ENCODE assay signal across 8 mouse cellular contexts in the genomic region with DNA sequence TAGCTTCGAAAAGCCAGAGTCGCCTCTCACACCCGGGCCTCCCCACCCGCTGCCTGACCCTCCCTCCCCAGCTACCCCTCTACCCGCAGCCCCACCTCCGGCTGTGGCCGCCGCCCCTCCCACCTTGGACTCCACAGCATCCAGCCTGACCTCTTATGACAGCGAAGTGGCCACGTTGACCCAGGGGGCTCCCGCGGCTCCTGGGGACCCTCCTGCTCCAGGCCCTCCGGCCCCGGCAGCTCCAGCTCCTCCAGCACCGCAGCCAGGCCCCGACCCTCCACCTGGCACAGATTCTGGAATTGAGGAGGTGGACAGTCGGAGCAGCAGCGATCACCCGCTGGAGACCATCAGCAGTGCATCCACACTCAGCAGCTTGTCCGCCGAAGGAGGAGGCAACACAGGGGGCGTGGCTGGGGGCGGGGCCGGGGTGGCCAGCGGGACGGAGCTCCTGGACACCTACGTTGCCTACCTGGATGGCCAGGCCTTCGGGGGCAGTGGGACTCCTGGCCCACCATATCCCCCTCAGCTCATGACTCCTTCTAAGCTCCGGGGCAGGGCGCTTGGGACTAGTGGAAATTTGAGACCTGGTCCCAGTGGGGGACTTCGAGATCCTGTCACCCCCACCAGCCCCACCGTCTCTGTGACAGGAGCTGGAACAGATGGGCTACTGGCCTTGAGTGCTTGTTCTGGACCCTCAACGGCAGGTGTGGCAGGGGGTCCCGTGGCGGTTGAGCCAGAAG. TPM values are rescaled to one million over a fixed set of nuclear protein-coding genes. Genes with fewer than 3 reads are reported as not detected.
DNase-seq lines count a peak whose midpoint lies in the region; ATAC-seq lines count a peak whose summit lies in the region.

No protein-coding gene starts in this region.

- H3K9ac ChIP-seq in kidney, embryonic 15.5 days: no peak overlapping the region
- H3K9ac ChIP-seq in embryonic facial prominence, embryonic 11.5 days (replicated peaks; ENCODE audit: low read length): no peak overlapping the region
- 0 out of 2 replicates have a peak overlapping the region, but pooled peaks have one; percentile 13 for H3K9ac ChIP-seq in hindbrain, embryonic 12.5 days
- no peak overlapping the region for H3K9ac ChIP-seq in midbrain, embryonic 15.5 days

- intact Hi-C loops in left cerebral cortex, postnatal 25 days (cut with DNase I): loop anchor here (1.0 to 5.0 kb wide), 2 partner anchors 16 to 41 kb away; a partner anchor contains a TSS

- H3K36me3 ChIP-seq in kidney, embryonic 15.5 days: no peaks in the 10 kb centered on the region
- H3K36me3 ChIP-seq in embryonic facial prominence, embryonic 11.5 days (replicated peaks; ENCODE audit: control insufficient read depth, insufficient read depth, low read depth, low read length): no peaks in the 10 kb centered on the region
- 0 out of 2 replicates have a peak, but pooled peaks cover under 1% of the 10 kb centered on the region for H3K36me3 ChIP-seq in hindbrain, embryonic 12.5 days
- H3K36me3 ChIP-seq in midbrain, embryonic 15.5 days (replicated peaks): peaks cover 10% of the 10 kb centered on the region; the same call in 1 of the 2 replicates

- ATAC-seq in kidney, embryonic 15.5 days (replicated peaks; ENCODE audit: low FRiP score): peak; percentile 13; the same call in 1 of the 2 replicates
- no peak for ATAC-seq in embryonic facial prominence, embryonic 11.5 days (replicated peaks; ENCODE audit: insufficient number of reproducible peaks, low FRiP score, low TSS enrichment, low read depth)
- no peak for ATAC-seq in hindbrain, embryonic 12.5 days (ENCODE audit: low FRiP score)
- ATAC-seq in midbrain, embryonic 15.5 days (replicated peaks): no peak

- no peak overlapping the region for H3K27ac ChIP-seq in kidney, embryonic 15.5 days
- no peak overlapping the region for H3K27ac ChIP-seq in embryonic facial prominence, embryonic 11.5 days (replicated peaks; ENCODE audit: low read depth, low read length)
- no peak overlapping the region for H3K27ac ChIP-seq in hindbrain, embryonic 12.5 days
- H3K27ac ChIP-seq in midbrain, embryonic 15.5 days: no peak overlapping the region

- H3K4me1 ChIP-seq in kidney, embryonic 15.5 days: peaks cover 63% of the 10 kb centered on the region
- H3K4me1 ChIP-seq in embryonic facial prominence, embryonic 11.5 days (ENCODE audit: control insufficient read depth, insufficient read depth, low read length): peaks cover 4% of the 10 kb centered on the region
- H3K4me1 ChIP-seq in hindbrain, embryonic 12.5 days: peaks cover 68% of the 10 kb centered on the region
- peaks cover 52% of the 10 kb centered on the region for H3K4me1 ChIP-seq in midbrain, embryonic 15.5 days

- H3K9me3 ChIP-seq in kidney, embryonic 15.5 days (replicated peaks): no peaks in the 10 kb centered on the region
- H3K9me3 ChIP-seq in embryonic facial prominence, embryonic 11.5 days (replicated peaks; ENCODE audit: control insufficient read depth, low read length): no peaks in the 10 kb centered on the region
- no peaks in the 10 kb centered on the region for H3K9me3 ChIP-seq in hindbrain, embryonic 12.5 days (replicated peaks)
- H3K9me3 ChIP-seq in midbrain, embryonic 15.5 days: no peaks in the 10 kb centered on the region

- H3K27me3 ChIP-seq in kidney, embryonic 15.5 days: peaks cover 96% of the 10 kb centered on the region
- peaks cover 81% of the 10 kb centered on the region for H3K27me3 ChIP-seq in embryonic facial prominence, embryonic 11.5 days (ENCODE audit: control insufficient read depth, insufficient read depth, low read length)
- peaks cover 92% of the 10 kb centered on the region for H3K27me3 ChIP-seq in hindbrain, embryonic 12.5 days
- H3K27me3 ChIP-seq in midbrain, embryonic 15.5 days (replicated peaks): peaks cover 36% of the 10 kb centered on the region

- DNase-seq in kidney, postnatal 14 days: no peak
- peak; percentile 31 for DNase-seq in embryonic facial prominence, embryonic 11.5 days (ENCODE audit: low spot score)
- DNase-seq in left cerebral cortex, postnatal 25 days (ENCODE audit: low spot score in 2 of 2): no peak
- DNase-seq in thymus, postnatal 0 days (ENCODE audit: low spot score): no peak
- no peak for DNase-seq in spleen, postnatal 4 days (ENCODE audit: low spot score in 2 of 2)

- peak overlapping the region; percentile 63 for H3K4me2 ChIP-seq in kidney, embryonic 15.5 days
- H3K4me2 ChIP-seq in embryonic facial prominence, embryonic 11.5 days (ENCODE audit: low read depth, low read length): peak overlapping the region; percentile 23
- peak overlapping the region; percentile 28 for H3K4me2 ChIP-seq in hindbrain, embryonic 12.5 days (replicated peaks)
- H3K4me2 ChIP-seq in midbrain, embryonic 15.5 days: peak overlapping the region; percentile 8; the same call in 1 of the 2 replicates

- H3K4me3 ChIP-seq in kidney, embryonic 15.5 days (replicated peaks): peak overlapping the region; percentile 32
- H3K4me3 ChIP-seq in embryonic facial prominence, embryonic 11.5 days (ENCODE audit: low read depth, low read length): 0 out of 2 replicates have a peak overlapping the region, but pooled peaks have one; percentile 8
- H3K4me3 ChIP-seq in hindbrain, embryonic 12.5 days: no peak overlapping the region
- H3K4me3 ChIP-seq in midbrain, embryonic 15.5 days: no peak overlapping the region

- WGBS in kidney, embryonic 15.5 days: 2% methylated on average over 35 of the region's 35 CpGs
- WGBS in embryonic facial prominence, embryonic 11.5 days: 2% methylated on average over 33 of the region's 35 CpGs
- under 1% methylated on average over 34 of the region's 35 CpGs for WGBS in hindbrain, embryonic 12.5 days
- 5% methylated on average over 35 of the region's 35 CpGs for WGBS in midbrain, embryonic 15.5 days

RNA-seq across cellular contexts. Expression of a gene that starts 30.1 kb away (rescaled TPM):
- 2.4 and 2.5 TPM in 2 replicates for polyA plus RNA-seq in kidney, embryonic 15.5 days (2015; fragmentation: Nextera tagmentation; extraction: Ambion mirVana)
- 1.4 and 1.9 TPM in 2 replicates for polyA plus RNA-seq in embryonic facial prominence, embryonic 11.5 days (2014; fragmentation: Nextera tagmentation; extraction: Ambion mirVana)
- polyA plus RNA-seq in hindbrain, embryonic 12.5 days (2016; fragmentation: Nextera tagmentation; extraction: Ambion mirVana): 6.8 and 7.5 TPM in 2 replicates
- 56.3 and 57.2 TPM in 2 replicates for polyA plus RNA-seq in midbrain, embryonic 15.5 days (2015; fragmentation: Nextera tagmentation; extraction: Ambion mirVana)
- total RNA-seq in left cerebral cortex, postnatal 25 days (2021): 10 to 100 TPM; 60.0 to 65.0 TPM
- polyA plus RNA-seq in thymus, postnatal 0 days (2015; fragmentation: Nextera tagmentation; extraction: Ambion mirVana): 0.26 and 0.38 TPM in 2 replicates

RNA-seq across cellular contexts. Expression of a gene that starts 31.8 kb away (rescaled TPM):
- 1.1 TPM in 2 replicates for polyA plus RNA-seq in kidney, embryonic 15.5 days (2015; fragmentation: Nextera tagmentation; extraction: Ambion mirVana)
- polyA plus RNA-seq in embryonic facial prominence, embryonic 11.5 days (2014; fragmentation: Nextera tagmentation; extraction: Ambion mirVana): 0.99 and 1.4 TPM in 2 replicates
- 1.1 and 1.9 TPM in 2 replicates for polyA plus RNA-seq in hindbrain, embryonic 12.5 days (2016; fragmentation: Nextera tagmentation; extraction: Ambion mirVana)
- polyA plus RNA-seq in midbrain, embryonic 15.5 days (2015; fragmentation: Nextera tagmentation; extraction: Ambion mirVana): 2.1 and 2.6 TPM in 2 replicates
- total RNA-seq in left cerebral cortex, postnatal 25 days (2021): 1 to 10 TPM; 1.9 to 2.2 TPM
- polyA plus RNA-seq in thymus, postnatal 0 days (2015; fragmentation: Nextera tagmentation; extraction: Ambion mirVana): 0.59 and 0.90 TPM in 2 replicates

RNA-seq across cellular contexts. Expression of a gene that starts 43.7 kb away (rescaled TPM):
- polyA plus RNA-seq in kidney, embryonic 15.5 days (2015; fragmentation: Nextera tagmentation; extraction: Ambion mirVana): 1.6 and 2.5 TPM in 2 replicates
- 0.98 and 1.00 TPM in 2 replicates for polyA plus RNA-seq in embryonic facial prominence, embryonic 11.5 days (2014; fragmentation: Nextera tagmentation; extraction: Ambion mirVana)
- 12.5 and 12.8 TPM in 2 replicates for polyA plus RNA-seq in hindbrain, embryonic 12.5 days (2016; fragmentation: Nextera tagmentation; extraction: Ambion mirVana)
- 39.8 and 46.5 TPM in 2 replicates for polyA plus RNA-seq in midbrain, embryonic 15.5 days (2015; fragmentation: Nextera tagmentation; extraction: Ambion mirVana)
- total RNA-seq in left cerebral cortex, postnatal 25 days (2021): 100 to 1,000 TPM; 571 to 587 TPM
- 0.14 and 0.29 TPM in 2 replicates for polyA plus RNA-seq in thymus, postnatal 0 days (2015; fragmentation: Nextera tagmentation; extraction: Ambion mirVana)

RNA-seq across cellular contexts. Expression of a gene that starts 47.1 kb away (rescaled TPM):
- 6.0 and 7.0 TPM in 2 replicates for polyA plus RNA-seq in kidney, embryonic 15.5 days (2015; fragmentation: Nextera tagmentation; extraction: Ambion mirVana)
- 2.2 and 2.3 TPM in 2 replicates for polyA plus RNA-seq in embryonic facial prominence, embryonic 11.5 days (2014; fragmentation: Nextera tagmentation; extraction: Ambion mirVana)
- 2.0 and 2.9 TPM in 2 replicates for polyA plus RNA-seq in hindbrain, embryonic 12.5 days (2016; fragmentation: Nextera tagmentation; extraction: Ambion mirVana)
- polyA plus RNA-seq in midbrain, embryonic 15.5 days (2015; fragmentation: Nextera tagmentation; extraction: Ambion mirVana): 3.6 and 3.9 TPM in 2 replicates
- 1 to 10 TPM; 3.5 to 3.9 TPM for total RNA-seq in left cerebral cortex, postnatal 25 days (2021)
- 3.7 and 4.0 TPM in 2 replicates for polyA plus RNA-seq in thymus, postnatal 0 days (2015; fragmentation: Nextera tagmentation; extraction: Ambion mirVana)

Comparison
In these comparisons a context has a peak if more than half of its experiments do, and no peak if none do; other contexts are left out.
1. H3K4me2 ChIP-seq: peak in every context shown above with its lines; median percentile 63 in kidney, embryonic 15.5 days; 28 in hindbrain, embryonic 12.5 days; 23 in embryonic facial prominence, embryonic 11.5 days; 8 in midbrain, embryonic 15.5 days.
2. H3K4me3 ChIP-seq: peak in kidney, embryonic 15.5 days (single experiment) and embryonic facial prominence, embryonic 11.5 days (single experiment); none in hindbrain, embryonic 12.5 days (single experiment) and midbrain, embryonic 15.5 days (single experiment).